Mouse (Mus musculus): ENCODE results near the gene Adgrv1.

- TF ChIP-seq CTCF (IDR thresholded peaks at IDR 0.05) (no peak), EP300 (IDR thresholded peaks at IDR 0.05) (no peak)
Observed at GRCm38 (mm10) chr13:81211436-81211835, 421.5 kb downstream of the Adgrv1 start.
